Mouse (Mus musculus) gastrocnemius, postnatal 10 days (tissue): Measurements from ENCODE around the gene Prrc2a. TPM values are rescaled to one million over a fixed set of nuclear protein-coding genes. Genes with fewer than 3 reads are reported as not detected.
A peak's percentile ranks its signal among the peaks of the same experiment; 100 is the strongest.

Experiments
- DNase-seq: peaks from one replicate; pipeline ENCODE4 v3.0.0; 2021; ENCODE audit warnings: mixed read lengths
- long read RNA-seq, 2 experiments: library from polyadenylated mRNA; stranded (forward); transcript quantifications; one replicate each; pipeline ENCODE4 v2.0.0; 2021
- total RNA-seq, 2 experiments: library from RNA; stranded (reverse); gene quantifications; 2 replicates each; pipeline ENCODE4 v1.2.3; 2021

Prrc2a gene
- 100 to 1,000 TPM; 128 to 149 TPM for total RNA-seq
- long read RNA-seq, experiment 1, partial matches to known transcripts: 9 of 11 reads
- long read RNA-seq, experiment 1, other reads (novel, unspliced or antisense): 2 of 11 reads
- long read RNA-seq, experiment 2, partial matches to known transcripts: 9 of 14 reads
- long read RNA-seq, experiment 2, other reads (novel, unspliced or antisense): 5 of 14 reads

DNA sequence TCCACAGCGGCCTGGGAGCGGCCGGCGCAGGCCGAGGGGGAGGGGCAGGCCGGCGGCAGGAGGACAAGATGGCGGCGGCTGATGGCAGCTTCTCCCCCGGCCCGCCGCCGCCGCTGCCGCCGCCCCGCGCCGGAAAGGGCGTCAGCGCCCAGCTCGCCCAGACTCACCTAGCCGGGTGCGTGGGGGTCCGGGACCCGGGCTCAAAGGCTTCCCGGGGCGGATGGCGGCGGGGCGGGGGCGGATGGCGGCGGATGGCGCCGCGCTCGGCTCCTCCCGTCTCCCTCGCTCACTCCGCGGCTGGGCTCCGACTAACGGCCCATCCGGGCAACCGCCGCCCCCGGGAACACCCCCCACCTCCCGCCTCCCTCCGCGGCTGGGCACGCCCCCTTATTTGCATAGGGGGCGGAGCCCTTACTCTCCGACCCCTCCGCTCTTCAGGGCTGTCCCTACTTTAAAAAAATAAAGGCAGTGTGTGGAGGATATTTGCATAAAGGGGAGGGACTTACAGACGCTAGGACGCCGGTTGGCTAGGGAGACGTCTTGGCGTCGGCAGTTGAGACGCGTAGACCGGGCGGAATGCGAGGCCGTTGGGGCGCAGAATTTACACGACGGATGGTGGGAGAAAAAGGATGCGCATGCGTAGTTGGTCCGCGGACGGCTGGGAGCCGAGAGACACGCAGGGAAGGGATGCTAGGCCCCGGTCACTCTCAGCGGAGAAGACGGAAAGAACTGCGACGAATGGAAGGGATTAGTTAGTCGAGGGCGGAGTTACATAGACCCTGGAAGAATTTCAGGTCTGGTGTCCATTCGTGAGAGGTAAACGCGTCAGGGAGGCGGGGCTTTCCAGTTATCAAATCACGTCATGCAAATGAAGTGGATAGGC is at the start of gene Prrc2a:
Prrc2a (minus strand) TSS at position 330 of the 883 bp plus-strand sequence.
- peak; percentile 96 for DNase-seq

DNA sequence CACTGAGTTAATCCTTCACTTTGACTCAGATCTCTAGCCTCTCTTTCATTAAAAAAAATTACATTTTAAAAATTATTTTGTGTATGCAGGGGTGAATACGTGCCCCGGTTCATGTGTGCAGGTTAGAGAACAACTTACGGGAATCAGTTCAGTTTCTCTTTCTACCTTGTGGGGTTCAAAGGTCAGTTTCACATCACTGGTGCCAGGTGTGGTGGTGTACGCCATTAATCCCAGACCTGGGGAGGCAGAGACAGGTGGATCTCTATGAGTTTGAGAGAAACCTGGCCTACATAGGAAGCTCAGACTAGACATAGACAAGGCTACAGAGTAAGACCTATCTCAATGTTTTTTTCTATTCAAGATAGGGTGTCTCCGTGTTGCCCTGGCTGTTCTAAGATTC is 48.4 kb upstream of the Prrc2a start:
- DNase-seq: no peak

- DNase-seq: no peak
These were observed 45.9 kb upstream of the Prrc2a start for GRCm38 (mm10) chr17:35210593-35210992.

DNA sequence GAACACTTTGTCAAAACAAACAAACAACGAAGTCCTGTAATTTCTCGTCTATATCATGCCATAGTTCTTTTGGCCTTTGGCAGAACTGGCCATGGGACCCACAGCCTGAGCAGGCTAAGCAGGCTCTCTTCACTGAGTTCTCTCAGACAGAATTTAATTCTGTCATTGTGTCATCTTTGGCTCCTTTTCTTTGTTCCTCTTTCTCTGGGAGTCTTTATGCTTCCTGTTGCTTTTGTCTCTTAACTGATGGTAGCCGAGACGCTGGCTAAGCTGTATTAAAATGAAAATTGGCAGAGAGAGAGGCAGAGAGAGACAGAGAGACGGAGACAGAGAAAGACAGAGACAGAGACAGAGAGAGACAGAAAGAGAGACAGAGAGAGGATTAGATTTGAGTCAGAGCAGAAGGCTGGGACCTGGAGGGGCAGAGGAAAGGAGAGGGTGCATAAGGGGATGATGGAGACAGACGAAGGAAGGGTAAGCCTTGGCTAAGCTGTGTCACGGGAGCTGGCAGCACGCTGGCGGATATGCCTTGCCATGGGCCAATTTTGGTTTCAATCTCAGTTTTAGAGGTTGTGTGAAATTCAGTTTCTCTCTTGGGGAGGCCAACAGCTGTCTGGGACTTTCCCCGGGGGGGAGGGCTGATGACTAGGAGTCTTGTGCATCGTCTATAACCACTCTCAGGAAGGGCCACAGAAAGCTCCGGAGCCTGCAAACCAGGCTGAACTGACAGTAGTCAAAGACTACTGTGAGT is 45.3 kb upstream of the Prrc2a start:
- no peak for DNase-seq

DNA sequence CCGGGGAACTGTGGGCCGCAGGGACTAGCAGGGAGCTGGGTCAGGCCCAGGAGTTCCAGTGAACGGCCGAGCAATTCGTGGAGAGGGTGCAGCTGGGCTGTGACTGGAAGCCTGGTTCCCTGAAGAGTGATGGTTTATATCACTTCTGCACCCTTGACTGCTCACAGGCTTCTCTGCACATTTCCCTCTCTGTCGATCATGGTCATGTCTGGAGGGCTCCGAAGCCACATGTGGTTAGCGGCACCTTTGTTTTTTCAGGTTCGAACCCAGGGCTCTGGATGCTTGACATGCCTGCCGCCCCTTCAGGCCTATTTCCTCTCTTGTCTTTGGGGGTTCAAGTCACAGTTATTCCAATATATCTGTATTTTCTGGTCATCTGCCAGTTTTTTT is 40.7 kb upstream of the Prrc2a start:
- DNase-seq: no peak

GRCm38 (mm10) chr17:35204494-35205379 is 40.0 kb upstream of the Prrc2a start, which contains the start of gene Lta:
Gene Lta, minus strand, starts transcription at chr17:35205351.
- no peak for DNase-seq

GRCm38 (mm10) chr17:35202442-35202841 is 37.7 kb upstream of the Prrc2a start:
- no peak for DNase-seq

- no peak for DNase-seq
These were observed 37.1 kb upstream of the Prrc2a start, which contains the start of gene Tnf for GRCm38 (mm10) chr17:35201787-35202186. Gene Tnf, minus strand, starts transcription at chr17:35202007.

- no peak for DNase-seq
These were observed 36.4 kb upstream of the Prrc2a start for GRCm38 (mm10) chr17:35201128-35201527.

GRCm38 (mm10) chr17:35200398-35200797 is 35.7 kb upstream of the Prrc2a start:
- no peak for DNase-seq

GRCm38 (mm10) chr17:35198946-35199345 is 34.2 kb upstream of the Prrc2a start:
- DNase-seq: no peak

DNA sequence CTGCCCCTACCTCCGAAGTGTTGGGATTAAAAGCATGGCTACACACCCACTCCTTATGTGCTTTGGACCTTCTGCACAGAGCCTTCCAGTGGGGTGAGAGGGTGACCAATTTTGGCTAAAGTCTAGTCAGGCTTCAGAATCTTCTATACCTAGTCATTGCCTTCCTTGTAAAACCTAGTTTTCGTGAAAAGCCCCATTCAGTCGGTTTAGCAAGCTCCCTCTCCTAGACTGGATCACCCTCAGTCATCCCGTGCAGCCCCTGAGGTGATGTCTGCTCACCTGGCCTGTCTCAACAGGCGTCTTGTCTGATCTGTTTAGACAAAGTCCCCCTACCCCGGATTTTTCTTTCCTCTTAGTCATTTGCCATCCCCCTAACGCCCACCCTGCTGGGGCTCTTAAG is 33.3 kb upstream of the Prrc2a start:
- no peak for DNase-seq

- DNase-seq: no peak
These were observed 32.4 kb upstream of the Prrc2a start for GRCm38 (mm10) chr17:35197126-35197525.

DNA sequence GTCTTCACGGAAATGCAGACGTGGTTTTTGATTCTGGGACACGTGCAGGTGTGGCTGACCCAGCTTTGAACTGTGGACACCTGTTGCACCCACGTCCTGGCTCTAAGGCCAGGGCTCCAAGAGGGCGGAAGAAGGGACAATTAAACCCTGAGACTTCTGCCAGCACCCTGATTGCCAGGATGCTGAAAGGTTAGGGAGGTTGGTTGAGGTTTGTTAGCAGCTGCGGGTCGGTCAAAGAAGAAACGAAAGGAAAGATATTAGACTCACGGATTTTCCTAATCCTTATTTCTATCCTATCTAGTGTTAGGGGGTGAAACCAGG is 31.6 kb upstream of the Prrc2a start:
- no peak for DNase-seq

- peak; percentile 94 for DNase-seq
These were observed 31.1 kb upstream of the Prrc2a start for GRCm38 (mm10) chr17:35195631-35196320.

DNA sequence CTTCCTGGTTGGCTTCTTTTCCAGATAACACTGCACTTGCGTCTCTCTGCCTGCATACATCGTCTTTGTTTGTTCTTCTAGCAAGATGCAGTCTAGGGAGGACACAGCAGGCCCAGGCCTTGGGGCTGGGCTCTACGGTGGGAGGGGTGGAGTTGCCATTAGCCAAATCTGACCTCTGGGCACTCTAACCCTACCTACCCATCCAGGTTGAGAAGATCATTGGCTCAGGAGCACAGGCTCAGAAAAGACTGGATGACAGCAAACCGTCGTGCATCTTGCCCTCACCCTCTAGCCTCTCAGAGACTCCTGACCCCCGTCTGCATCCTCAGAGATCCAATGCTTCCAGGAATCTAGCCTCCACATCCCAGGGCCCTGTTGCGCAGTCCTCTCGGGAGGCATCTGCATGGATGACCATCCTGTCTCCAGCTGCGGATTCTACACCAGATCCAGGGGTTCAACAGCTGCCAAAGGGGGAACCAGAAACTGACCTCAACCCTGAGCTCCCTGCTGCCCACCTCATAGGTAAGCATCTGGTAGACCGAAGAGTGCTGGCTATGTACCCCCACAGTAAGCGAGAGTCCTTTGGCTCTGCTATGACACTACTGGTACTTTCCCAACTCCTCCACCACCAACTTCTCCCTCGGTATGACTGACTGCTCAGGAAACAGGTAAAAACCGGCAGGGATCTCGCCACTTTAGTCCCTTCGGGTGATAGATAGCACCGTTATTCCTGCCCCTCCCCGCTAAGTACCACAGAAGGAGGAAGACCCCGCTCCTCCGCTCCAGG is 30.3 kb upstream of the Prrc2a start:
- DNase-seq: no peak

DNA sequence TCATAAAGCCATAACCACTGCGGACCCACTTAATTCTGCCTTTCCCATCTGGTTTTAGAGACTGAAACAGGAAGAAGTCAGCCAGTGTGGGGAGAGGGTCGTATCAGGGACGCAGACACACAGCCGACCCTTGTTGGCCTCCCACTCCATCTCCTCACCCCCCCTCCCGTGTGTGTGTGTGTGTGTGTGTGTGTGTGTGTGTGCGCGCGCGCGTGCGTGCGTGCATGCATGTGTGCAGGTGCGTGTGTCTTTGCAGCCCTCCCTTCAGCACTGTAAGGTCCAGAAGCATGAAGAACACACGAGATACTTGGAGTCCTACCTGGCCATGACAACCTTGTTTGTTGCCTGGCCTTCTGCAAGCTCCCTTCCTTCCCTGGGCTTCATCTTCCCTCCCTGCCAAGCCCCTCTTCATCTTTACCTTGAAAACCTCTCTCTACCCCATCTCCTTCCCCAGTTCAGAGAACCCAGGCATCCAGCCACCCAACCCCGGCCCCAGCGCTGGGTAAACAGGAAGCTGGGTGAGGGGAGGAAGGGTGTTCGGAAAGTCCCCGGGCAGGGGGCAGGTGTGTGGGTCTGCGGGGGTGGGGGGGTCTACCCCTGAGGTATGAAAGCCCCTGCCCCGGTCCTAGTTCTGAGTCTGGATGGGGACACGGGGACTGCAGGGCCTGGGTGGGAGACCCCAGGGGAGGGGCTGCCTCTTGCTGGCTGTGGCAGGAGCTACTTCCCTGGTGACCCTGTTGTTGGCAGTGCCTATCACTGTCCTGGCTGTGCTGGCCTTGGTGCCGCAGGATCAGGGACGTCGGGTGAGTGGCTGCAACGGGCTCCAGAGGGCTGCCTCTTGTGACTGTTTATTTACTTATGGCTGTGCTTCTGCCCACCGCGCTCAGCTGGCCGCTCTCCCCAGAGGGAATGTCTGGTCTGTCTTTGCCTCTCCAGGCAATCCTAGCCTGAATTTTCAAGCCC is 29.5 kb upstream of the Prrc2a start, which contains the start of gene Ltb:
Ltb (plus strand) TSS at position 559 of the 963 bp plus-strand sequence.
- no peak for DNase-seq

DNA sequence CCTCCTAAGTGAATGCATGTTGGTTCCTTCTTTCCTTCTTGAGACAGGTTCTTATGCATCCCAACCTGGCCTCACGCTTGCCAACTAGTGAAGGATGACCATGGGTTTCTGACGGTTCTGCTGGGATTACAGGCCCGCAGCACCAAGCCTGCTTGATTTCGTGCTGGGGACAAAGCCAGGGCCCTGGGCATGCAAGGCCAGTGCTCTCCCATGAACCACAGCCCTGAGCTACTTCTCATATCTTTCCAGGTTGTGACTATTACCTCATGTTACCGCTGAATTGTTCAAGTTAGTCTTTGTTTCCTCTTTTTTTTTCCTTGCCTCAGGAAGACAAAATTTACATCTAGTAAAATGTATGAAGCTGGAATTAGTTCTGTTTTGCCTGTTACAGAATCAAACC is 28.2 kb upstream of the Prrc2a start:
- no peak for DNase-seq

- no peak for DNase-seq
These were observed 27.0 kb upstream of the Prrc2a start for GRCm38 (mm10) chr17:35191723-35192122.
